Mouse (Mus musculus): Measurements from ENCODE around the gene BC051142.

DNA sequence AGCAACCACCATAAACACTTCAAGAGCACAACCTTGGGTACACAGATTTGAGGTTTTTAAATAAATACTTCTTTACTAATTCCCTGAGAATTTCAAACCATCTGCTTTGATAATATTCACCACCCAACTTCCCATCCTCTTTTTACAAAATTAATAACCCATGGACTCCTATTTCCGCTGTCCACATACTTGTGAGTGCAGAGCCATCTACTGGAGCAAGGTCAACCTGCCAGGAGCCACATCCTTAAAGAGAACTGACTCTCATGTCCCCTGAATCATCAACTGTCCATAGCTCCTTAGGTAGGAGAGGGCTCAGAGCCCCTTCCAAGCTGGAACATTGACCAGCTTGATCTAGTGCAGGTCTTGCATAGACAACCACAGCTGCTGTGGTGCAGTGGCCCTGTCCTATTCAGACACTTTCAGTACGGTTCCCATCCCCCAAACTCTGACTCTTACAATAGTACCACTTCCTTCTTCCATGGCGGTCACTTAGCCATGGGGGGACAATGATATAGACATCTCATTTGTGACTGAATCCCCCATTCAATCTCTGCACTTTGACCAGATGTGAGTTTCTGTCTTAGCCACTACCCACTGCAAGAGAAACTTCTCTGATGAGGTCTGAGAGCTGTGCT lies 34.8 kb upstream of the BC051142 start:
- no peak for TF ChIP-seq CTCF (IDR thresholded peaks at IDR 0.05; ENCODE audit: low read depth)
- no peak for TF ChIP-seq EP300 (IDR thresholded peaks at IDR 0.05; ENCODE audit: low read depth)
